Mouse (Mus musculus) bone marrow, adult 2 months (tissue): Measurements from ENCODE around the gene Fto. TPM values are rescaled to one million over a fixed set of nuclear protein-coding genes. Genes with fewer than 3 reads are reported as not detected.

ENCODE experiments used
- H3K27ac ChIP-seq: fragments of 200-500 bp; 2 replicates; pipeline ENCODE4 v1.5.1; 2012; ENCODE audit warnings: low read depth, mild to moderate bottlenecking, control low read depth, inconsistent platforms, low read length; ENCODE audit not compliant: control insufficient read depth, poor library complexity, insufficient read depth
- H3K4me1 ChIP-seq: fragments of 200-500 bp; 2 replicates; pipeline ENCODE4 v1.6.1; 2011; ENCODE audit warnings: low read length; ENCODE audit not compliant: control insufficient read depth, insufficient read depth
- H3K4me3 ChIP-seq: fragments of 200-500 bp; replicated peaks from 2 replicates; pipeline ENCODE3; 2011; ENCODE audit warnings: mild to moderate bottlenecking, low read depth, low read length, control low read depth; ENCODE audit not compliant: control insufficient read depth
- CTCF ChIP-seq: fragments of 200-500 bp; IDR thresholded peaks from 2 replicates; pipeline ENCODE4 v1.5.1; 2011; ENCODE audit warnings: low read length, control low read depth; ENCODE audit not compliant: control insufficient read depth, insufficient read depth
- POLR2A ChIP-seq: fragments of 200-500 bp; IDR thresholded peaks from 2 replicates; pipeline ENCODE4 v1.6.1; 2011; ENCODE audit warnings: low read depth, mild to moderate bottlenecking, control low read depth, low read length, borderline replicate concordance; ENCODE audit not compliant: control insufficient read depth
- WGBS: fragments of 180-500 bp; shearing (Covaris S2); methylation state at CpG from one replicate; pipeline ENCODE4 v1.1.7; 2018; 5-methylcytosine and 5-hydroxymethylcytosine counted together
- polyA plus RNA-seq: library from polyadenylated mRNA; stranded (reverse); fragments of >200 nt; gene quantifications from 2 replicates; pipeline ENCODE4 v1.2.4, GENCODE M21; 2011; ENCODE audit warnings: low replicate concordance; ENCODE audit not compliant: missing spikeins, insufficient read depth, insufficient read length

Fto gene
- polyA plus RNA-seq, 1 experiment: 11.4 TPM

DNA sequence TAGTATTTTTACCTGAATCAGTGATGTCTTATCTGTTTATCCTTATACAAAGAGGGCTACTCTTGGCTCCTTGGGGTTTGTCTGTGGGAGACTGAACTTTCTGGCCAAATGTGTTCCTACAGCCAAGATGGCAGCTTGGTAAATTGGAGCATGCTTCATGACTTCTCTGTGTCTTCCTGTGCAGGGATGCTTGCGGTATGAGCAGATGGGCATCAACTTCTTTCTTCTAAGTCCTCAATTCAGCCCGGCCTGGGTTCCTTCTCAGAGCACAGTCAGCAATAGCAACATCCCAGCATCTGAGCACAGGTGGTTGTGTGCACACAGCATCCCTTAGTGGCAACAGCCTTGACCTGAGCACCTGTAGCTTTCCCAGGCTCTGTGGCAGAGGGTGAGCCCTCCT lies 141.6 kb downstream of the Fto start:
- no peaks in the 10 kb centered on the region for H3K4me1 ChIP-seq
- no peak for TF ChIP-seq POLR2A
- no peak for TF ChIP-seq CTCF
- no peak overlapping the region for H3K27ac ChIP-seq
- H3K4me3 ChIP-seq: no peak overlapping the region
- WGBS: 87% methylated on average over 2 of the region's 2 CpGs

DNA sequence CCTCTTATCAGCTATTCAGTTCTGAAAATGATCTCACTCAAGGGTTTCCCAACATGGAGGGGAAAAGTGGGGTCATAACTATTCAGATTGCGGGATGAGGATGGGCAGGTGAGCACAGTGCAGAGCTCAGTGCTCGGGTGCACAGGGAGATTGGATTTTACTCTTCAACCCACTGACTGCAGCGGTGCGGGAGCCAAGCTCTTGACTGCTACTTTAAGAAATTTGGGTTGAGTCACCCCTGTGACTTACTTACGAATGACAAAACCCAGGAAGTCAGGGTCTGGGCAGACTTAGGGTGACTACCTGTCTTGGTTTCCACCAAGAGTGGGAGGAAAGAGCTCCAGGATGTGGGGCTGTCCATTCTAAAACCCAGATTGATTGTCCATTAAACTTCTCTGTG lies 142.3 kb downstream of the Fto start:
- Histone ChIP-seq H3K27ac (no peak overlapping the region), H3K4me3 (no peak overlapping the region), H3K4me1 (no peaks in the 10 kb centered on the region)
- WGBS: 84% methylated on average over 5 of the region's 5 CpGs
- no peak for TF ChIP-seq CTCF
- TF ChIP-seq POLR2A: no peak

DNA sequence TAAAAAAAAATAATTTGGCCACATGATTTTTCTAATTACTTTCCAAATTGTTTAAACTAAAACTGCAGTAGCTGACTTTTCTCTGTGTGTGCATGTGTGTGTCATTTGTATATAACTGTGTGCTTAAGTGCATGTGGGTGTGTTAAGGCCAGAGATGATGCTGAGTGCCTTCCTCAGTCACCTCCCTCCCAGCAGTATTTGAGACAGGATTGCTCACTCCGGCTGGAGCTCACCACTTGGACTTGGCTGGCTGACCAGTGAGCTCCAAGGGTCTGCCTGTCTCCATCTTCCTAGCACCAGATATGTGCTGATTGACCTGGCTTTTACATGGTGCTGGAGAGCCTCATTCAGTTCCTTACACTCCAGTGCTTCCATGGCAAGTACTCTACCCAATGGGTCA lies 144.7 kb downstream of the Fto start:
- 75% methylated on average over 1 of the region's 1 CpGs for WGBS
- H3K4me1 ChIP-seq: no peaks in the 10 kb centered on the region
- no peak overlapping the region for H3K27ac ChIP-seq
- H3K4me3 ChIP-seq: no peak overlapping the region
- TF ChIP-seq CTCF (no peak), POLR2A (no peak)

DNA sequence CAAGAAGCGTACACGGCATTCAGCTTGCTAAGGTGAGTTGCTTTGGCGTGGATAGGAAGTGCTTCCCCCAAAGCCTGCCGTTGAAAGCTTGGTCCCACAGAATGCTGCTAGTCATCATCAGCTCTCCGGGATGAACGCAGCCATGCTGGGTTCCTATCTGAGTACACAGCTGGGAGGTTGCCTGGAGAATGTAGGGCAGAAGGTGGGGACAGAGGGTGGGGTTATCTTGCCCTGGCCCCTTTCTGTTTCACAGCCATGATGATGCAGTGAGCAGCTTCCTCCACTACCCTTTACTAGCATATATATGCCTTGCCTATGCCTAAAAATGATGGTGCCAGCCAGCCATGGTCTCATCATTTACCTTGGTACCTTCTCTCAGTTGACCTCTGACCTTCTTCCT lies 147.6 kb downstream of the Fto start:
- H3K4me3 ChIP-seq: no peak overlapping the region
- TF ChIP-seq CTCF (no peak), POLR2A (no peak)
- H3K27ac ChIP-seq: no peak overlapping the region
- no peaks in the 10 kb centered on the region for H3K4me1 ChIP-seq
- 84% methylated on average over 6 of the region's 6 CpGs for WGBS

DNA sequence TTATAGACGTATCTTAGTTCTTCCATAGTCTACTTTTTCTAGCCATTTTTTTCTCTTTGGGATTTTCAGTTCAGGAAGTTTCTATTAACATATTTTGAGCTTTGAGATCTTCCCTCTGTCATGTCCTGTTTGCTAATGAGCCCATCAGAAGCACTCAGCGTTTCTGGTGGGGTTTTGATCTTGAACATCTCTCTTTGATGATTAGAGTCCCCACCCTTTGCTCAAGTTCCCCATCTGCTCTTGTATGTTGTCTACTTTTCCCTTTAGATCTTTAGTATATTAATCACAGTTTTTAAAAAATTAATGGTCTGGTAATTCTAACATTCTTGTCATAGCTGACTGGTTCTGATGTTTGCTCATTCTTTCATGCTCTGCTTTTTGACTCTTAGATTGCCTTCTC lies 150.4 kb downstream of the Fto start:
- TF ChIP-seq CTCF (no peak), POLR2A (no peak)
- WGBS: 78% methylated on average over 2 of the region's 2 CpGs
- H3K4me1 ChIP-seq: no peaks in the 10 kb centered on the region
- H3K27ac ChIP-seq: no peak overlapping the region
- H3K4me3 ChIP-seq: no peak overlapping the region

DNA sequence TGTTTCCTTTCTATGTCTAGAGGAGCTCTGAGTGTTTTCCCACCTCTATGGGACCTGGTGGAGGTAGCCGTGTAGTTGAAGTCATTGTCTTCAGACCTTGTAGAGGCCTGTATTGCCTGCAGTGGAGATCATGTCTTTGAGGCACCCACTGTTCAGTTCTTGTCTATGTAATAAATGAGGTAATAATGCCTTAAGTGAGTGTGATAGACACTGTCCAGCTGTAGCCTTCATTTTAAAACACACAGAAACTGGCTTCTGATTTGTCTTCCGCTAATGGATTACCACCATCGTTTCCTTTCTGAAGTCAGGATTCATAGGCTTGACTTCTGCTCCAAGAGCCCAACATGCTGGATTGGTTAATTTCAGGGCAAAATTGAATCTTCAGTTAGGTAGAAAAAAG lies 154.1 kb downstream of the Fto start:
- no peak overlapping the region for H3K4me3 ChIP-seq
- 96% methylated on average over 3 of the region's 3 CpGs for WGBS
- no peak overlapping the region for H3K27ac ChIP-seq
- no peaks in the 10 kb centered on the region for H3K4me1 ChIP-seq
- TF ChIP-seq CTCF (no peak), POLR2A (no peak)

DNA sequence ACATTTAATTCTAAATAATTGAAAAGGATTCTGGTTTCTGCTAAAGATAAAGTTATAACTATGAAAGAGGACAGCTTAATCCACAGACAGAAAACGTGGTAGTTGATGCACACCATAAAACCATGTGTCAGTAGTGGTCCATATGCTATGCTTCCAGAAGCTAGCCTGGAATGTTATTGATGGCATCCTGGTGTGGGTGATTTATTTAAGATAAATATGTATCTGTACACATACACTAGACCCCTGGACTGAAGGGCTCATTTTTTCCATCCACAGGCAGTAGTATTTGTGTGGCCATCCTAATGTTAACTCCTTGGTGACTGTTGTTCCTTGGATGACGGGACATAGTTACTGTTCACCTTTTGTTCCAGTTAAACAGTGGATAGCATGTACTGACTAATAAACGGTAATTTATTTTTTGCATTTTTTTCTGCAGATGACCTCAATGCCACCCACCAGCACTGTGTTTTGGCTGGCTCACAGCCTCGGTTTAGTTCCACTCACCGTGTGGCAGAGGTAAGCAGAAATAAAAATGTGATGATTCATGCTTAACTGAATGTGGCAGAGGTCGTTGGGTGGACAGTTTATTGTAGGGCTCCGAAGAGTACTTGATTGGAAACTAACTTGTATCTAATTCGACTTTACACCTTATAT lies 154.7 kb downstream of the Fto start:
- Histone ChIP-seq H3K4me3 (no peak overlapping the region), H3K4me1 (no peaks in the 10 kb centered on the region), H3K27ac (no peak overlapping the region)
- 82% methylated on average over 8 of the region's 8 CpGs for WGBS
- TF ChIP-seq POLR2A (no peak), CTCF (no peak)

DNA sequence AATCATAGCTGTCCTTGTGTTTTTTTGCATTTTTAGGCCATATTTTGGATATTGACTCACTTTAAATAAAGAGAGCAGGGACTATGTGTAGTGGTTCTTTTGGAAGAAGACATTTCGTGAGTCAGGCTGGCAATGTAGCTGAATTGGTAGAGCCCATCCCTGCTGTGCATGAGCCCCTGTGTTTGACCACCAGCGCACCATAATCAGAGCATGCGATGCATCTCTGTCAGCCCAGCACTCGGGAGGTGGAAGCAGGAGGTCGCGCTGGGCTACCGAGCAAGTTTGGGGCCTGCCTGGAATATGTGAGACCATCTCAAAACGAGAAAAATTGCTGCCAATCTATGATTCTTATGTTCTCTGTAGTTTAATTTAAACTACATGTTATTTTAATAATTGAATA lies 156.1 kb downstream of the Fto start:
- Histone ChIP-seq H3K4me3 (no peak overlapping the region), H3K4me1 (no peaks in the 10 kb centered on the region), H3K27ac (no peak overlapping the region)
- 95% methylated on average over 8 of the region's 8 CpGs for WGBS
- TF ChIP-seq CTCF: no peak

DNA sequence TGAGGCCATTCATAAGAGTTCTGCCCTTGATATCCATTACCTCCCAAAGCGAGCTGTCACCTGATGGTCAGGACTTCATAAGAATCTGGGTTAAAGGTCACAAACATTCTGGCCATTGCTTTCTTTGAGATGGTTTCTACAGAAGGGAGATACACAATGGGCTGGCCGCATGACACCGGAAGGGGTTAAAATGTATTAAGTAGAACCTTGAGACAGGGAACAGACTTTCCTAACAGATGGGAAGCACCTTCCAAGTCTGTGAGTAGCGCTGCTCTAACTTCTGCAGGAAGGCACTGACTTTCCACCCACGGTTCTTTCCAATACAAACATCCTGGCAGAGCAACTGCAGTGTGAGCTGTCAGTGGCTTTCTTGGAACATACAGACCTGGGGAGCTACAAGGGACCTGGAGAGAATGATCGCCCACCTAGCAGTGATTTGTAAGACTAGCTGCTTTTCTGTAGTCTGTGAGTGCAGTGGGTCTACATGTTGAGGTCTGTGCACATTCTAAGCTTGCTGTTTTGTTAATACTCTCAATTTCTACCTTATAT lies 161.5 kb downstream of the Fto start:
- Histone ChIP-seq H3K4me1 (no peaks in the 10 kb centered on the region), H3K4me3 (no peak overlapping the region), H3K27ac (no peak overlapping the region)
- TF ChIP-seq CTCF: no peak
- no peak for TF ChIP-seq POLR2A
- 94% methylated on average over 6 of the region's 6 CpGs for WGBS
